Mouse (Mus musculus) cerebellum, adult 2 months (tissue): ENCODE data around the gene Tmppe.

ENCODE experiments used
- CTCF ChIP-seq: fragments of 200-500 bp; IDR thresholded peaks from 2 replicates; pipeline ENCODE4 v1.5.1; 2011; ENCODE audit warnings: low read depth, mild to moderate bottlenecking, control low read depth, low read length, moderate library complexity, borderline replicate concordance; ENCODE audit not compliant: insufficient read depth
- POLR2A ChIP-seq: fragments of 200-500 bp; IDR thresholded peaks from 2 replicates; pipeline ENCODE4 v1.6.1; 2011; ENCODE audit warnings: low read length, control low read depth, borderline replicate concordance; ENCODE audit not compliant: insufficient read depth

DNA sequence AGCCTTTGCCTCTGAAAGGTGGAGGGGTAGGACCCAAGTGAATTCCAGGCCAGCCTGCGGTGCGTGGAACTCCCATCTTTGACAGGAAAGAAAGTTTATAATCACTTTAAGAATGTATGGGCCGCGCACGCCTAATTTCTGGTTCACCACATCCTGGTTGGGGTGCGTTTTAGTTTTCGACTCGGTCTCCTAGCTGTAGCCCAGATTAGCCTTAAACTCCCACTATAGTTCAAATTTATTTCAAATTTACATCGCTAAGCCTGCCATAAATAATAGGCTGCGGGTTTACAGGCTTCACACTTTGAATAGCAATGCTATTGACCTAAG, 10.2 kb upstream of the Tmppe start:
- TF ChIP-seq CTCF (no peak), POLR2A (no peak)
